Mouse (Mus musculus) gastrocnemius, postnatal 36 days (tissue): ENCODE data around the gene Trak1. TPM values are rescaled to one million over a fixed set of nuclear protein-coding genes. Genes with fewer than 3 reads are reported as not detected.

Source experiments
- DNase-seq, 2 experiments: peaks; one replicate each; pipeline ENCODE4 v3.0.0; 2022
- intact Hi-C: fragments of 180-260 bp; cut with DNase I; formaldehyde crosslinking; loops from one replicate; pipeline ENCODE4 v1.15.1; 2025
- total RNA-seq, 2 experiments: library from RNA; stranded (reverse); gene quantifications; 2 replicates each; pipeline ENCODE4 v1.2.3; 2021

Trak1 gene
- total RNA-seq, 2 experiments from 2014 or later = 182 to 188 TPM

- no peak for DNase-seq
- intact Hi-C loops = no loop called here
Measured at GRCm38 (mm10) chr9:121496102-121496501, 198.8 kb downstream of the Trak1 start.

- DNase-seq = no peak
Measured at GRCm38 (mm10) chr9:121505346-121505745, 208.0 kb downstream of the Trak1 start.

GRCm38 (mm10) chr9:121506478-121507180, 209.3 kb downstream of the Trak1 start:
- intact Hi-C loops = no loop called here
- no peak for DNase-seq

More at GRCm38 (mm10) chr9:121505346-121505745, 208.0 kb downstream of the Trak1 start:
- intact Hi-C loops = no loop called here

- intact Hi-C loops = no loop called here
Measured at GRCm38 (mm10) chr9:121511911-121512310, 214.6 kb downstream of the Trak1 start.

GRCm38 (mm10) chr9:121514462-121514861, 217.2 kb downstream of the Trak1 start:
- intact Hi-C loops = no loop called here

More at GRCm38 (mm10) chr9:121511911-121512310, 214.6 kb downstream of the Trak1 start:
- no peak for DNase-seq

GRCm38 (mm10) chr9:121520047-121520446, 222.7 kb downstream of the Trak1 start:
- intact Hi-C loops = no loop called here
- no peak for DNase-seq

More at GRCm38 (mm10) chr9:121514462-121514861, 217.2 kb downstream of the Trak1 start:
- no peak for DNase-seq

Other genes with a start within 250 kb of the Trak1 start
- under 1 TPM; 0.20 to 0.38 TPM for gene Ulk4, start 20.3 kb upstream of the Trak1 start, total RNA-seq
- gene Cck, start 198.2 kb downstream of the Trak1 start, total RNA-seq = 1 to 10 TPM in 1 of 2 experiments, under 1 TPM in 1; 0.43 to 1.2 TPM